Mouse (Mus musculus) midbrain, embryonic 10.5 days (tissue): ENCODE measurements around the gene Cdcp2. TPM values are rescaled to one million over a fixed set of nuclear protein-coding genes. Genes with fewer than 3 reads are reported as not detected.

Experiments
- DNase-seq: peaks from one replicate; pipeline ENCODE4 v3.0.0-alpha.2; 2017; ENCODE audit warnings: low spot score
- H3K27ac ChIP-seq: fragments of 300-500 bp; sonication (generic); replicated peaks from 2 replicates; pipeline ENCODE4 v1.5.1; 2016; ENCODE audit warnings: mild to moderate bottlenecking
- H3K27me3 ChIP-seq: fragments of 300-500 bp; sonication (generic); 2 replicates; pipeline ENCODE4 v1.6.1; 2016; ENCODE audit warnings: low read depth, mild to moderate bottlenecking; ENCODE audit not compliant: poor library complexity, severe bottlenecking
- H3K36me3 ChIP-seq: fragments of 300-500 bp; sonication (generic); 2 replicates; pipeline ENCODE4 v1.6.1; 2016; ENCODE audit warnings: mild to moderate bottlenecking, moderate library complexity
- H3K4me1 ChIP-seq: fragments of 300-500 bp; sonication (generic); 2 replicates; pipeline ENCODE4 v1.6.1; 2016
- H3K4me3 ChIP-seq: fragments of 300-500 bp; sonication (generic); 2 replicates; pipeline ENCODE4 v1.5.1; 2016; ENCODE audit warnings: mild to moderate bottlenecking, moderate library complexity
- H3K9me3 ChIP-seq: fragments of 300-500 bp; sonication (generic); replicated peaks from 2 replicates; pipeline ENCODE4 v1.6.1; 2016; ENCODE audit warnings: mild to moderate bottlenecking
- WGBS: fragments of 180-500 bp; shearing (Covaris S2); methylation state at CpG from one replicate; pipeline ENCODE4 v1.1.7; 2016; 5-methylcytosine and 5-hydroxymethylcytosine counted together
- polyA plus RNA-seq: library from polyadenylated mRNA; unstranded; fragments of >200 nt; fragmentation: Nextera tagmentation; extraction: Ambion mirVana; gene quantifications from 2 replicates; pipeline ENCODE4 v1.2.1, GENCODE M21; 2016

Gene Cdcp2
- polyA plus RNA-seq, 1 experiment from 2014 or later: 0.22 TPM

- peaks cover 77% of the 10 kb centered on the region for H3K4me1 ChIP-seq
- 63% methylated on average over 5 of the region's 5 CpGs for WGBS
- no peak overlapping the region for H3K27ac ChIP-seq
- no peak for DNase-seq
- no peaks in the 10 kb centered on the region for H3K36me3 ChIP-seq
- no peak overlapping the region for H3K4me3 ChIP-seq
- peaks cover 10% of the 10 kb centered on the region for H3K27me3 ChIP-seq
- no peaks in the 10 kb centered on the region for H3K9me3 ChIP-seq
These were observed 28.4 kb downstream of the Cdcp2 start for GRCm38 (mm10) chr4:107125101-107125500.

- peaks cover 10% of the 10 kb centered on the region for H3K27me3 ChIP-seq
These were observed 29.7 kb downstream of the Cdcp2 start for GRCm38 (mm10) chr4:107126389-107126788.

GRCm38 (mm10) chr4:107126891-107127524, 30.3 kb downstream of the Cdcp2 start:
- Histone ChIP-seq H3K36me3 (no peaks in the 10 kb centered on the region), H3K27ac (peak overlapping the region; percentile 85), H3K4me1 (peaks cover 74% of the 10 kb centered on the region), H3K4me3 (no peak overlapping the region), H3K9me3 (no peaks in the 10 kb centered on the region), H3K27me3 (peaks cover 10% of the 10 kb centered on the region)
- no peak for DNase-seq
- WGBS: 60% methylated on average over 13 of the region's 13 CpGs

More at GRCm38 (mm10) chr4:107126389-107126788, 29.7 kb downstream of the Cdcp2 start:
- H3K4me1 ChIP-seq: peaks cover 78% of the 10 kb centered on the region
- H3K4me3 ChIP-seq: no peak overlapping the region
- H3K36me3 ChIP-seq: no peaks in the 10 kb centered on the region
- H3K27ac ChIP-seq: peak overlapping the region; percentile 85
- 46% methylated on average over 10 of the region's 10 CpGs for WGBS
- no peaks in the 10 kb centered on the region for H3K9me3 ChIP-seq
- DNase-seq: no peak

GRCm38 (mm10) chr4:107127901-107128669, 31.4 kb downstream of the Cdcp2 start:
- 13% methylated on average over 13 of the region's 13 CpGs for WGBS
- DNase-seq: peak; percentile 75
- Histone ChIP-seq H3K4me3 (peak overlapping the region; percentile 23), H3K4me1 (peaks cover 74% of the 10 kb centered on the region), H3K9me3 (no peaks in the 10 kb centered on the region), H3K36me3 (no peaks in the 10 kb centered on the region), H3K27ac (peak overlapping the region; percentile 85), H3K27me3 (peaks cover 10% of the 10 kb centered on the region)

- no peaks in the 10 kb centered on the region for H3K36me3 ChIP-seq
These were observed 32.7 kb downstream of the Cdcp2 start for GRCm38 (mm10) chr4:107129373-107129772.

GRCm38 (mm10) chr4:107130534-107130933, 33.8 kb downstream of the Cdcp2 start:
- peak; percentile 37 for DNase-seq
- whole genome bisulfite sequencing: 17% methylated on average over 9 of the region's 9 CpGs
- Histone ChIP-seq H3K9me3 (no peaks in the 10 kb centered on the region), H3K4me3 (no peak overlapping the region), H3K27me3 (peaks cover 5% of the 10 kb centered on the region), H3K27ac (peak overlapping the region; percentile 85), H3K4me1 (peaks cover 61% of the 10 kb centered on the region), H3K36me3 (no peaks in the 10 kb centered on the region)

More at GRCm38 (mm10) chr4:107129373-107129772, 32.7 kb downstream of the Cdcp2 start:
- Histone ChIP-seq H3K4me3 (no peak overlapping the region), H3K9me3 (no peaks in the 10 kb centered on the region), H3K27me3 (peaks cover 10% of the 10 kb centered on the region), H3K27ac (peak overlapping the region; percentile 85), H3K4me1 (peaks cover 66% of the 10 kb centered on the region)
- WGBS: 69% methylated on average over 8 of the region's 8 CpGs
- no peak for DNase-seq

- WGBS: 91% methylated on average over 3 of the region's 3 CpGs
- peaks cover 60% of the 10 kb centered on the region for H3K4me1 ChIP-seq
- H3K27ac ChIP-seq: peak overlapping the region; percentile 57
- no peak overlapping the region for H3K4me3 ChIP-seq
- peaks cover 6% of the 10 kb centered on the region; the same call in 1 of the 2 replicates for H3K36me3 ChIP-seq
- no peaks in the 10 kb centered on the region for H3K9me3 ChIP-seq
- DNase-seq: no peak
- H3K27me3 ChIP-seq: peaks cover 26% of the 10 kb centered on the region
These were observed 38.2 kb downstream of the Cdcp2 start for GRCm38 (mm10) chr4:107134891-107135290.

GRCm38 (mm10) chr4:107135663-107136062, 39.0 kb downstream of the Cdcp2 start:
- WGBS: 82% methylated on average over 5 of the region's 5 CpGs
- H3K36me3 ChIP-seq: peaks cover 6% of the 10 kb centered on the region; the same call in 1 of the 2 replicates
- no peak overlapping the region for H3K4me3 ChIP-seq
- no peak for DNase-seq
- H3K9me3 ChIP-seq: no peaks in the 10 kb centered on the region
- no peak overlapping the region; the same call in 1 of the 2 replicates for H3K27ac ChIP-seq
- peaks cover 31% of the 10 kb centered on the region for H3K27me3 ChIP-seq
- peaks cover 60% of the 10 kb centered on the region for H3K4me1 ChIP-seq

GRCm38 (mm10) chr4:107136531-107136930, 39.8 kb downstream of the Cdcp2 start:
- WGBS: 51% methylated on average over 3 of the region's 3 CpGs
- Histone ChIP-seq H3K9me3 (no peaks in the 10 kb centered on the region), H3K4me1 (peaks cover 64% of the 10 kb centered on the region), H3K4me3 (no peak overlapping the region), H3K27ac (0 out of 2 replicates have a peak overlapping the region, but pooled peaks have one; percentile 2), H3K27me3 (peaks cover 31% of the 10 kb centered on the region), H3K36me3 (peaks cover 6% of the 10 kb centered on the region; the same call in 1 of the 2 replicates)
- DNase-seq: no peak

GRCm38 (mm10) chr4:107138948-107139835, 42.5 kb downstream of the Cdcp2 start:
- DNase-seq: peak; percentile 28
- WGBS: 33% methylated on average over 37 of the region's 37 CpGs
- H3K4me1 ChIP-seq: peaks cover 67% of the 10 kb centered on the region
- H3K27ac ChIP-seq: peak overlapping the region; percentile 64
- peaks cover 31% of the 10 kb centered on the region for H3K27me3 ChIP-seq
- H3K4me3 ChIP-seq: no peak overlapping the region; the same call in 1 of the 2 replicates
- H3K36me3 ChIP-seq: peaks cover 18% of the 10 kb centered on the region
- no peaks in the 10 kb centered on the region for H3K9me3 ChIP-seq

- H3K36me3 ChIP-seq: peaks cover 18% of the 10 kb centered on the region
- no peaks in the 10 kb centered on the region for H3K9me3 ChIP-seq
- DNase-seq: peak; percentile 25
- H3K27ac ChIP-seq: peak overlapping the region; percentile 64; the same call in 1 of the 2 replicates
- 62% methylated on average over 13 of the region's 13 CpGs for WGBS
- H3K4me1 ChIP-seq: peaks cover 75% of the 10 kb centered on the region
- no peak overlapping the region for H3K4me3 ChIP-seq
- H3K27me3 ChIP-seq: peaks cover 31% of the 10 kb centered on the region
These were observed 43.3 kb downstream of the Cdcp2 start for GRCm38 (mm10) chr4:107139836-107140631.
